Mouse (Mus musculus): Measurements from ENCODE around the gene 3110001I22Rik. TPM values are rescaled to one million over a fixed set of nuclear protein-coding genes. Genes with fewer than 3 reads are reported as not detected.

Gene 3110001I22Rik
- total RNA-seq, 2 experiments from 2014 or later = 4.1 to 6.4 TPM

- no peak for DNase-seq
Measured at GRCm38 (mm10) chr16:13716821-13717553, 45.3 kb downstream of the 3110001I22Rik start.

GRCm38 (mm10) chr16:13722937-13723336 is 51.2 kb downstream of the 3110001I22Rik start:
- DNase-seq = no peak

- peak; percentile 54 to 72 for DNase-seq
Measured at GRCm38 (mm10) chr16:13727811-13728335, 56.1 kb downstream of the 3110001I22Rik start.

Other genes starting within 250 kb of the 3110001I22Rik start
- gene Parn, start 3.8 kb upstream of the 3110001I22Rik start, total RNA-seq (2021) = 10 to 100 TPM; 27.1 to 44.2 TPM
- 10 to 100 TPM; 43.9 to 52.1 TPM for gene Bfar, start 71 bp upstream of the 3110001I22Rik start, total RNA-seq (2021)
- gene Pla2g10, start 59.1 kb downstream of the 3110001I22Rik start, total RNA-seq (2021) = not detected
- gene Rrn3, start 108.8 kb downstream of the 3110001I22Rik start, total RNA-seq (2021) = 10 to 100 TPM; 51.4 to 54.2 TPM
- gene Ntan1, start 146.9 kb downstream of the 3110001I22Rik start, total RNA-seq (2021) = 10 to 100 TPM; 56.1 to 56.6 TPM
- 10 to 100 TPM; 82.9 to 90.9 TPM for gene Pdxdc1, start 231.2 kb downstream of the 3110001I22Rik start, total RNA-seq (2021)
- 10 to 100 TPM in 1 of 2 experiments, 1 to 10 TPM in 1; 9.1 to 12.7 TPM for gene Mpv17l, start 231.2 kb downstream of the 3110001I22Rik start, total RNA-seq (2021)

All from adrenal gland, postnatal 36 days (tissue).